Mouse (Mus musculus) megakaryocyte, embryonic 14.5 days (primary cell): ENCODE measurements around the gene Evi5.

Experiments
- FLI1 ChIP-seq: IDR thresholded peaks from 2 replicates; pipeline ENCODE4 v1.6.1; 2012; ENCODE audit warnings: low read length, inconsistent platforms, mixed read lengths
- GATA1 ChIP-seq: IDR thresholded peaks from 3 replicates; pipeline ENCODE4 v1.6.1; 2012; ENCODE audit warnings: mixed read lengths, low read length, inconsistent platforms, borderline replicate concordance

DNA sequence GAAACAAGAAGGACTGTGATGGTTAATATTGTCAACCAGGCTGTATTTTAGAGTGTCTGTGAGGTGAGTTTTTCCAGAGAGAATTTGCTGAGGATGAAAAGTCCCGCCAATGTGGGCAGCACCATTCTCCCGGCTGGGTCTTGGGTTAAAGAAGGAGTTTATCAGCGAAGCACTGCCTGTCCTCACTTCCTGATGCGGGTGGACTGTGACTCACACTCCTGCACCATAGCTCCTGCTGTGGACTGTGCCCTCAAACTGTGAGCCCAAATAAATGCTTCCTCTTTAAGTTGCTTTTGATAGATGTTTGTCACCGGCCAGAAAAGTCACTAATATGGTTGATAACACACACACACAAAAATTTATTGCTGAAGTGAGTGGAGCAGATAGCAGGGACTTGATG is 138.7 kb downstream of the Evi5 start:
- TF ChIP-seq FLI1 (no peak), GATA1 (no peak)
